Mouse (Mus musculus) thymus, postnatal 14 days (tissue): ENCODE measurements around the gene Ctsa.
A peak's percentile ranks its signal among the peaks of the same experiment; 100 is the strongest.
"Not testable (repeated sequence)": the region's sequence is repeated elsewhere in the genome, so short reads cannot be mapped to it uniquely, and the experiment has no call there.

Experiments used
- DNase-seq: peaks from one replicate; pipeline ENCODE4 v3.0.0; 2021

The Ctsa gene

GRCm38 (mm10) chr2:164856309-164857100 is 23.8 kb downstream of the Ctsa start:
- DNase-seq: no peak

GRCm38 (mm10) chr2:164857101-164857821 is 24.6 kb downstream of the Ctsa start, which contains the start of gene Pltp:
TSS of gene Pltp (minus strand) at chr2:164857711.
- peak; percentile 49 for DNase-seq

GRCm38 (mm10) chr2:164857842-164858553 is 25.3 kb downstream of the Ctsa start:
- no peak for DNase-seq

DNA sequence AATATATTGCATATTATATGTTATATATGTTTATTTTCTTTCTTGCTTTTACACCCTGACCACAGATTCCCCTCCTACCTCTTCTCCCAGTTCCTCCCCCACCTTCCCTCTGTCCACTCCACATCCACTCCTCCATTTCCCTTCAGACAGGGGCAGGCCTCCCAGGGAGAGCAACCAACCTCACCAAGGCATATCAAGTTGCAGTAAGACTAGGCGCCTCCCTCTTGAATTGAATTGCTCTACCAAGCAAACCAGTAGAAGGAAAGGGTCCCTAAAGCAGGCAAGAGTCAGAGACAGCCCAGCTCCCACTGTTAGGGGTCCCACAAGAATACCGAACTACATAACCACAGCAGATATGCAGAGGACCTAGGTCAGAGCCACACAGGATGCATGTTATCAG is 26.5 kb downstream of the Ctsa start:
- DNase-seq: no peak

- no peak for DNase-seq
Observed at GRCm38 (mm10) chr2:164859640-164860432, 27.2 kb downstream of the Ctsa start.

- no peak for DNase-seq
Observed at GRCm38 (mm10) chr2:164861094-164861493, 28.4 kb downstream of the Ctsa start.

DNA sequence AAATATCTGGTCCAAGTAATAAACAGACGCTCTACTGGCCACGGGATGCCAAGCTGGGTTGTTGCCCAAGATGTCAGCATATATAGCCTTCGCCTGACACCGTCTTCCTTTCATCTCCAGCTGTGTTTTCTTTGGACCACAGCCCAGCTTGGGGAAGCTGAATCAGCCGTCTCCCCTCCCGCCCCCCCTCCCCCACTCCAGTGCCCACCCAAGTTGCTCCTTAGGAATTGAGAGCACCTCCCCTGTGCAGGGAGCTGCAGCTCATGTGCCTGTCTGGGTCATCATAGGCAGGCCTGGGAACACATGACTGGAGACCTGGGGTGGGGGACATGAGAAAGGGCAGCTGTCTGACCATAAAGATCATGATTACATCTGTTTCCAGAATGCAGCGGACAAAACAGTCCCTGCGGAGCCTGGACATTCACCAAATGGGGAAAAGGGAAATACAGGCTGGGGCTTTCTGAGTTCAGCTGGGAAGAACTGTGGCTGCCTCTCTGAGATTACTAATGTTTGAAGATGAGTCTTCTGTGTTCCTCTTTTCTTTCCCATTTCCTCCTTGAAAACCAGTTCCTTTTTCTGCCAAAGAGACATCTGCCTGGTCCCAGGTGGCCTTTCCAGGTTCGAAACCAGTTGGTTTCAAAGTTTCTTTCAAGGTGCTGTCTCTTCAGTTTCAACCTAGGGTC is 29.6 kb downstream of the Ctsa start:
- DNase-seq: no peak

DNA sequence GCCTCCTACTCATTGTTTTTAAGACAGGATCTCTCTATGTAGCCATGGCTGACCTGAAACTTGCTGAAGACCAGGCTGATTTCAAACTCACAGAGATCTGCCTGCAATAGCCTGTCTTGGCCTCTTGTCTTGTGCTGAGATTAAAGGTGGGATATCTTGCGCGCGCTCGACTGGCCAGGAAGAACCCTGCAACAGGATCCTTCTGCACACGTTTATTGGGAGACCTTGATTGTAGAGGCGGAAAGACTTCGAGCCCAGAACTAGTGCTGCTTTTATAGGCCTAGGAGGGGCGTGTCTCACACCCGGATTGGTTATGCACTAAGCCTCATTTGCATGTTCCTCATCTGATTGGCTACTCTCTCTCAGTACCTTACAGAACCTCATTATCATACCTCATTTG is 30.7 kb downstream of the Ctsa start:
- DNase-seq: not testable (repeated sequence)

GRCm38 (mm10) chr2:164864593-164864992 is 31.9 kb downstream of the Ctsa start:
- DNase-seq: no peak

GRCm38 (mm10) chr2:164866741-164867551 is 34.3 kb downstream of the Ctsa start:
- no peak for DNase-seq

- DNase-seq: no peak
Observed at GRCm38 (mm10) chr2:164867566-164867965, 34.9 kb downstream of the Ctsa start.

- DNase-seq: no peak
Observed at GRCm38 (mm10) chr2:164868491-164868890, 35.8 kb downstream of the Ctsa start.

GRCm38 (mm10) chr2:164871602-164872303 is 39.1 kb downstream of the Ctsa start:
- no peak for DNase-seq

DNA sequence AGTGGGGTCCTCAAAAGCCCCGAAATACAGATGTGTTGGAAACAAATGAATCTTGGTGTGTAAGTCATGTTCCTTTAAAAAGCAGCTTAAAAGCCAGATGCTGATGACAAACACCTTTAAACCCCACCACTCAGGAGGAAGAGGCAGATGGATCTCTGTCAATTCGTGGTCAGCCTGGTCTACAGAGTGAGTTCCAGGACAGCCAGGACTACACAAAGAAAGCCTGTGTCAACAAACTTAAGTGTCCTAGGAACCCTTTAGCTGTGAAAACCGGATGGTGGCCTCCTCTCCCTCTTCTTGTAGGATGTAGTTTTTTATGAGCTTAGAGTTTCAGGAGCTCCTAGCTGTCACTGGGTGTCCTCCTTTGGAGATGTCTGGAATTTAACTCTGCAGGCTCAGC is 40.9 kb downstream of the Ctsa start:
- DNase-seq: no peak

GRCm38 (mm10) chr2:164874239-164874769 is 41.6 kb downstream of the Ctsa start:
- DNase-seq: no peak

DNA sequence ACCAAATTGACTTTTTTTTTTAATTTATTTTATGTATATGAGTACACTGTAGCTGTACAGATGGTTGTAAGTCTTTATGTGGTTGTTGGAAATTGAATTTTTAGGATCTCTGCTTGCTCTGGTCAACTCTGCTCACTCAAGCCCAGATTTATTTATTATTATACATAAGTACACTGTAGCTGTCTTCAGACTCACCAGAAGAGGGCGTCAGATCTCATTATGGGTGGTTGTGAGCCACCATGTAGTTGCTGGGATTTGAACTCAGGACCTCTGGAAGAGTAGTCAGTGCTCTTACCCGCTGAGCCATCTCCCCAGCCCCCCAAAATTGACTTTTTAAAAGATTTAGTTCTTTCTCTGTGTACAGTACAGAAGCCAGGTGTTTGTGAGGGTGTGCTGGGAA is 43.0 kb downstream of the Ctsa start:
- not testable (repeated sequence) for DNase-seq

DNA sequence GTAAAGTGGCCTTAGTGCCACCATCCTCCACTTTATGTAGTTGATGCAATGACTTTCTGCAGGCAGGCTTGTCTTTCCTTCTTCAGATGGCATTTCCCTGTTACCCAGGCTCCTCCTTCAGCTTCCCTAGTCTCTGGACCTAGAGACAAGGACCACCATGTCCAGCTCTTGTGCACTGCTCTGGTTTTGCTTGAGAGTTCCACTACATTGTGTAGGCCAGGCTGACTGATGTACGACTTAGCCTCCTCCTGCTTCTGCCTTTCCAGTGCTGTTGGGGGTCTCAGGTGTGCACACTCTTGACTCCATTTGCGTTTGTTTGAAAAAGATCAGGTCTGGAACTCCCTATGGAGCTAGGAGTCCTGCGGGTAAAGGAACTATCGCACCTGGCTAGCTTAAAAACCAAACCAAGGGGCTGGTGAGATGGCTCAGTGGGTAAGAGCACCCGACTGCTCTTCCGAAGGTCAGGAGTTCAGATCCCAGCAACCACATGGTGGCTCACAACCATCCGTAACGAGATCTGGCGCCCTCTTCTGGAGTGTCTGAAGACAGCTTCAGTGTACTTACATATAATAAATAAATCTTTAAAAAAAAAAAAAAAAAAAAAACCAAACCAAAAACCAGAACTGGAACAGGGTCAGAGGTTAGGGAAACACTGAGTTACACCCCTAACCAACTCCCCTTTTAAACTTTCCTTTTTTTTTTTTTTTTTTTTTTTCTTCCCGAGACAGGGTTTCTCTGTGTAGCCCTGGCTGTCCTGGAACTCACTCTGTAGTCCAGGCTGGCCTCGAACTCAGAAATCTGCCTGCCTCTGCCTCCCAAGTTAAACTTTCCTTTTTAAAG is 44.9 kb downstream of the Ctsa start:
- DNase-seq: not testable (repeated sequence)

DNA sequence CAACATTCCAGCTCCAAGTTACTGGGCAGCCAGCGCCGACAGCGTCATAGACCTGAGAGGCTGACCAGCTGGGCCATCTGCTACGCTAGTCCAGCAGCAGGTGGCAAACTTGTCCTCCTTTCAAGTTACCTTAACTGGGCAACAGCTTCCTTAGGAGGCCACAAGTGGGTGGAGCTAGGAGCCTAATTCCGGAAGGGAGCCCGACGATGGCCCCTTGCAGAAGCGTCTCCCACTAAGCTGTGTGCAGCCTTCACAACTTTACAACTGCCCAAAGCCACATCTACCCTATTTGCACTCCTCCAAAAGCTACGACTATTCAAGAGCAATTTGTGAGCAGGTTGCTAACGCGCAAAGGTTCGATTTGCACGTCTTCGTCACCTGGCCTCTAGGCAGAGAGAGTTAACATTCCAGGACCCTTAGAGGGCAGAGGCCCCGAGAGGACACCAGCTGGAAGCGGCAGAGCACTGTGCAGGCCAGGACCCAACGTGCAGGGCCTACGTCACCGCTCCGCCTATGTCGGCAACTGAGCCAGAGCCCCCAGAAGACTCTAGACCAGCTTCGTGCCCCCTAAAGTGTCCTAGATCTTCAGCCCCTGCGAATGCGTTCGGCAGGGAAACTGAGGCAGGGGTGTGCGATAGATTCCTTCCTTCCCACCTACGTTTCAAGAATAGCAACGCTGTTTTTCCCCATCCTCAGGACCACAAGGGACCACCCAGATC is 46.0 kb downstream of the Ctsa start:
- peak; percentile 59 for DNase-seq

DNA sequence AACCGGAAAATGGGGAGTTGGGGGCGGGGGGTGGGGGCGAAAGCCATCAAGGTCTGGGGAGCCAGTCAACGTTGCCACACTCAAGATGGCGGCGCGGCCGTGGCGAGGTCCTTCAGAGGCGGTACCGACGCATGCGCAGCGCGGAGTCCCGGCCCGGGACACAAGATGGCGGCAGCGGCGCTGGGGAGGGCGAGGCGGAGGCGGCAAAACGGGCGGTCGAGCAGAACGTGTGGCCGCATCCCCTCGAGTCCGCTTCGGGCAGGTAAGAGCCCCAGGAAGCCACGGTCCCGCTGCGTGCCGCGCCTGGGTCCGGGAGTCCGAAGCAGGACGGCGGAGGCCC is 46.5 kb downstream of the Ctsa start, which contains the start of gene Pcif1:
TSS of gene Pcif1 (plus strand) at position 77 of the 340 bp plus-strand sequence.
- peak; percentile 96 for DNase-seq
